Mouse (Mus musculus) ovary, adult 18-20 months (tissue): Measurements from ENCODE around the gene Kcnc3.

Source experiments
- DNase-seq: peaks from one replicate; pipeline ENCODE4 v3.0.0; 2022; ENCODE audit warnings: low spot score, mixed read lengths

The Kcnc3 gene

DNA sequence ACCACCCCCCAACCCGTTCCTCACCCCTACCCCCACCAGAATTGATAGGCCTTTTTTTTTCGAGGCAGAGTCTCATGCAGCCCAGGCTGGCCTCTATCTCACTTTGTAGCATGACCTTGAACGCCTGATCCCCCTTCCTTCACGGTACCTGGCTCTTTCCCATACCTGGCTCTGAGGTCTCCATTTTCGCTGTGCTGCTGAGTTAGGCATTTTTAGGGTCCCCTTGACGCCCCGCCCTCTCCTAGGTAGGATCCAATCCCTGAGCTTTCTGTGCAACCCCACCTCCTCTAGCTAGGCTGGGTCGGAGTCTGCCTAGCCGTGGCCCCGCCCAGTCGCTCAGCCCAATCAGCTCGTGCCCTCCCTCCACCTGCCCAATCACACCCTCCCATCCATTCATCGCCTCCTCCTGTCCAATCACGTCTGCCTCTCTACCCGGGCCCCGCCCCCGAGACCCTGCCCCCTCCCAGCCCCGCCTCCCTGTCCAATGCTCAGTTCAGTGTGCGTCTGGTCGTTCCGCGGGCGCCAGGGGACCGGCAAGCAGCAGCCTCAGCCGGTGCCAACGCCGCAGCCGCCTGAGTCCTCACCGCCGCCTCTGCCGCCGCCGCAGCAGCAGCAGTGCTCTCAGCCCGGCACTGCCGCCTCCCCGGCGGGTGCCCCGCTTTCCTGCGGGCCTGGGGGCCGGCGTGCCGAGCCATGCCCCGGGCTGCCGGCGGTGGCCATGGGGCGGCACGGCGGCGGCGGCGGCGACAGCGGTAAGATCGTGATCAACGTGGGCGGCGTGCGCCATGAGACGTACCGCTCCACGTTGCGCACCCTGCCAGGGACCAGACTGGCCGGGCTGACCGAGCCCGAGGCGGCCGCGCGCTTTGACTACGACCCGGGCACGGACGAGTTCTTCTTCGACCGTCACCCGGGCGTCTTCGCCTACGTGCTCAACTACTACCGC is at the start of gene Kcnc3:
Kcnc3 (plus strand) TSS at position 263 of the 946 bp plus-strand sequence.
- peak; percentile 80 for DNase-seq

GRCm38 (mm10) chr7:44542555-44542954 is 47.9 kb upstream of the Kcnc3 start:
- DNase-seq = no peak

DNA sequence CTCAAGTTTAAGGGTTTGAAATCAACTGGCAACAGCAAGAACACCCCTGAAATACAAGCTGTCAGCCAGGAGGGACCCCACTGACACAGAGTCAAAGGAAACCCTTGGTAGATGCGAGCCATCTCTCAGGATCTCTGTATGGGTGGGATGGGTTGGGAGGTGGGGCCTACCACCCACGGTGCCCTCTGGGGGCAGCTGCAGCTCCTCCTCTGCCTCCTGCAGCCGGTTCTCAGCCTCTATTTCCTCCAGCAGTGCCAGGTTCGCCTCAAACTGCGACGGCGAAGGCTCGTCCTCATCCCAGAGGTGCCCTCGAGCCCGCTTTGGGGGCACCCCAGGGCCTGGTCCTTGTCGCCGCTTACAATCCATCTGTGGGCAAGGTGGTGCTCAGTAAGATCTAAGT is 47.4 kb upstream of the Kcnc3 start:
- DNase-seq = no peak

DNA sequence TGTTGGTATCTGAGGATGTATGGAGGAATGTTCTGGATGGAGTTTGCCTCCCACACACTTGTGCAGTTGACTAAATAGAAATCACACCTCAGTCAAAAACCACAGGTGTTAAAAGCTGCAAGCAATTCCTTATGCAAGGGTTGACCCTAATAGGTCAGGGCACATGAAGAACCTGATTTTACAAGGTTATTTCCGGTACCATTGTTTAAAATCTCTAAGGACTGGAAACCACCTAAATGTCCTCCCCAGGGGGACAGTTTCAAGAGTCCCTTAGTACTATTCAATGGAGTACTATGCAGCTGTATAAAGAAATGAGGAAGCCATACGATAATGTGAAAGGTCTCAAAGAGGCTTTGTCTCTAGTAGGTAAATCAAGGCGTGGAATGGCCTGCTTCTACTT is 44.2 kb upstream of the Kcnc3 start:
- no peak for DNase-seq

- no peak for DNase-seq
Measured at GRCm38 (mm10) chr7:44547041-44547440, 43.4 kb upstream of the Kcnc3 start.

DNA sequence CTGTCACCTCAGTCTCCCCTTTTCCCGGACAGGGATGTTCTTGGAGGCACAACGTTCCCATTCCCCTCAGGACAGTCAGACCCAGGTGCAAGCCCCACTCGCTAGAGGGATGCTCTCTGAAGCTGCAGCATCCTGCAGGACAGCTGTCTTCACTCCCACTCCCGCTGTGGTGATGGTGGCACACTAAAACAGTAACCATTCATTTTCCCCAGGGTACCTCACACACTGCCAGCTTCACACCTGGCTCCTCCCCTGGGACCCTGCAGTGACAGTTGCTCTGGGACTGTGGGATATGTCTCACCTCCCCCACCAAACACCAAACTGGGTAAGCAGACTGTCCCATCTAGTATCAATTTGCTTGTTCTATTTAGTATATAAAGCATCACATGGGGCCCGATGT is 42.7 kb upstream of the Kcnc3 start:
- no peak for DNase-seq

- peak; percentile 98 for DNase-seq
Measured at GRCm38 (mm10) chr7:44548497-44549087, 41.9 kb upstream of the Kcnc3 start, which contains the start of gene Pold1. TSS of gene Pold1 (minus strand) at chr7:44548849.

- no peak for DNase-seq
Measured at GRCm38 (mm10) chr7:44549621-44550408, 40.6 kb upstream of the Kcnc3 start.

DNA sequence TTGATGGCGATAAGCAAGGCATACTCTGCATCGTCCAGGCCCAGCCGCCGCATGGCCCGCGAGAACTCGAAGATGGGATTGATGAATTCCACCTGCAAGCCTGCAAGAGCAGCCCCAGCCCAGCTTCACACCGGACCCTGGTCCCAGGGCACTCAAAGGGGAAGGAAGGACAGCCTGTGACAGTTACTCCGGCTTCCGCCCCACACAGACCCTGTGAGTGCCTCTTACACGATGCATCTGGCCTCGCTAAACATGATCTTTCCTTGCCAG is 40.1 kb upstream of the Kcnc3 start:
- no peak for DNase-seq

GRCm38 (mm10) chr7:44551301-44551700 is 39.2 kb upstream of the Kcnc3 start:
- no peak for DNase-seq

DNA sequence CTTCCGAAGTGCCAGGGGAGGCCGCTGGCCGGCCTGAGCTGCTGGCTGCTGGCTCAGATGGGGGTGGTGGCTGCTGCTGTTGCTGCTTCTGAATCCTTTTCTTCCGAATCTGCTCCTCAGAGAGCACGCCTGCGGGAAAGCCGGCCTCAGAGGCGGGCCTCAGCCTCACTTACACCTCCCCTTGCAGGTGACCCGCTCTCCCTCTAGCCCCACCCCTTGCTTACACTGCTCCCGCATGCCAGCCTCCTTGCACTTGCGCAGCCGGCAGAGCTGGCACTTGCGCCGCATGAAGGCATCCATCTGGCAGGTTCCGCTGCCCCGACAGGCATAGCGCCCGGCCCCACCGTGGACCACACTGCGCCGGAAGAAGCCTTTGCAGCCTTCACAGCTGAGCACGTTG is 38.7 kb upstream of the Kcnc3 start:
- no peak for DNase-seq

DNA sequence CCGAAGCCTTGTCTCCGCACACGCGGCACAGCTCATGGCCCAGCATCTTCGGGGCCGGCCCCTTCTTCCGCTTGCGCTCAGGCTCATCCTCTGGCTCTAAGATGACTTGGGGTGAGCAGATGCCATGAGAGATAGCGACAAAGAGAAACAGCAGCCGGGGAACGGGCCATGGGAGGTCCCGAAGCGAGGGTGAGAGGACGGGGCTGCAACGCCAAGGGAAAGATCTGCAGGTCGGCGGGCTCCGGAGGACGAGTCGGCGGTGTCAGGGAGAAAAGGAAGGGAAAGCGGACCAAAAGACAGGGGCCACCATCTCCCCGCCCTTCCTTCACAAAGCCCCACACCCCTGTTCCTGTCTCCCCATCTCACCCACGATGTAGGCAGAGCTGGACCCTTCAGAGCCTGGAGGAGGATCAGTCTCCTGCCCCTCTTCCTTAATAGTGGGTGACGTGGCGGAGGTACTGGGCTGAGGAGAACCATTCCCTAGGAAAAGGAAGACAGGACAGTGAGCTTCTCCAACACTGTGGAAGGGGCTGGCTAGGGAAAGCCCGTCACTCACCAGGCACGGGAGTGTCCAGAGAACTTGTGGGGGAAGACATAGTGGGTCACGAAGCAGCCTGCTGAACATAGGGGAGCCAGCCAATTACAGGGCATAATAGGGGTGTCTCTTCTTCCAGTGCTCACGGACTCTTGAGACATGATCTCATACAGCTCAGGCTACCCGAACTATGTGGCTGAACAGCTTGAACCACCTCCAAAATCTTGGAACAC is 38.1 kb upstream of the Kcnc3 start:
- DNase-seq = no peak

- DNase-seq = peak; percentile 59
Measured at GRCm38 (mm10) chr7:44553196-44553764, 37.2 kb upstream of the Kcnc3 start.

DNA sequence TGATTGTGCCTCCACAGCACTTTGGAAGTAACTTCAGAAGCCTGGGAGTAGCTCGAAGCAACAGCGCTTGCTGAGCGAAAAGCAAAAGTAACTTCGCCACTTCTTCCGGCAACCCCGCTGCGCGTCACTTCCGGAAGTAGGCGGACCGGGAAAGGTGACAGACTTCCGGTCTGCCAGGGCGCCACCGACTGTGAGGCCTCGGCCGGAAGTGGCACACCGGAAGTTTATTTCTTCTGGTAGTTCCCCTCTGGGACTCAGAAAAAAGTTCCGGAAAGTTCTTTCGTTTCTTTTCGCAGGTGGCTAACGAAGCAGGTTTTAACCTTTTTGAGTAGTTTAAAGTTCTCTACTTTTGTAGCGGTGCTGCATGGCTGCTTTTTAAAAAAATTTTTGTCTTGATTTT is 36.6 kb upstream of the Kcnc3 start, which contains the start of gene Nr1h2:
Nr1h2 (minus strand) TSS at position 126 of the 400 bp plus-strand sequence.
- peak; percentile 95 for DNase-seq

- DNase-seq = no peak
Measured at GRCm38 (mm10) chr7:44557629-44558028, 32.8 kb upstream of the Kcnc3 start.

GRCm38 (mm10) chr7:44560435-44561400 is 29.7 kb upstream of the Kcnc3 start:
- DNase-seq = no peak

DNA sequence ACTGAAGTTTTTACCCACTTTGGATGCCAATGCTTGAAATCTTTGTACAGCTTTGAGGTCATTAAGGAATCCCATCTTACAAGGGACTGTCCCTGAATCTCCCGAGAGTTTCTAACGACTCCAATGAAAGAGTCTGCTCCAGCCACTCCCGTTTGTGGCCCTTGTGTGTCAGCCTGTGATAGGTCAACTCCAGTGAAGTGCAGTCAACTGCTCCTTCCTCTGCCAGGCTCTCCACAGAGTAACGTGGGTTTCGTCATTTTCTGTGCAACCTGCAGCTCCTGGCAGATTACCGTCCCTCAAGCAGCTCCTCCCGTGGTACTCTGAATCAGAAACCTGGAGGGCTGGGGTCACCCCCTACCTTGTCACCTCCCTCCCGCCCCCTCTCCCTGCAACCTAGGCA is 27.2 kb upstream of the Kcnc3 start:
- no peak for DNase-seq

DNA sequence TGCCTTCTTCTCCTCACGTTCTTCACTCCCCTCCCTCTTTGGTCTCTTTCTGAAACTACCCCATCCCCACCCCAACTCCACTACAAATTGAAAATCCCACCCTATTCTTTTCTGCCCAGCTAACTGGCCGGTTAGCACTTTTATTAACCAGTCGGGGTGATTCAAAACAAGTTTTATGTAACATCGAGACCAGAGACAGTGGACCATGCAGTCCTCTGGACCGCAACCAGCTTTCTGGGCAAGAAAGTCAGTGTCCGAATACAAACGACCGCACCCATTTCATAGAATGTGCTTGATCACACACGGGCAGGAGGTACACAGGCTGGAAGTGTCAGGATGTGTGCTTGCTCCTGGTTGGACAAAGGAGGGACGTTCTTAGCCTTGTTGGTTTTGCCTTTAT is 26.0 kb upstream of the Kcnc3 start:
- no peak for DNase-seq

DNA sequence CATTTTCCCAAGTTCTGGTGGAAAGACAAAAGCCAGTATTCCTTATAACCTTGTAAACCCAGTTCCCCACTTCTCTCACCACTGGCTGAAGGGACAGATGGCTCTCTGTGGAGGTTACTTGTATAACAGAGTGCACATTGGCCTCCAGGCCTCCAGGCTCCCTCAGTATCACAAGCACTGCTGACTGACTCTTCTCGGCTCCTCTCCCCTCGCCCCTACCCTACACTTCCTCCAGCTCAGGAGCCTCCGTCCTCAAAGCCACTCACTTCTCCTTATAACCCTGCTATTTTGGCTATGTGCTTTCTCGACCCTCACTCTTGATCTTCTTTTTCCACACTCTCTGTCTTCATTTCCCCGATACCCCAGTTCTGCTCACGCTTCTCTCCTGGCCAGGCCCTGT is 25.1 kb upstream of the Kcnc3 start:
- DNase-seq = no peak

DNA sequence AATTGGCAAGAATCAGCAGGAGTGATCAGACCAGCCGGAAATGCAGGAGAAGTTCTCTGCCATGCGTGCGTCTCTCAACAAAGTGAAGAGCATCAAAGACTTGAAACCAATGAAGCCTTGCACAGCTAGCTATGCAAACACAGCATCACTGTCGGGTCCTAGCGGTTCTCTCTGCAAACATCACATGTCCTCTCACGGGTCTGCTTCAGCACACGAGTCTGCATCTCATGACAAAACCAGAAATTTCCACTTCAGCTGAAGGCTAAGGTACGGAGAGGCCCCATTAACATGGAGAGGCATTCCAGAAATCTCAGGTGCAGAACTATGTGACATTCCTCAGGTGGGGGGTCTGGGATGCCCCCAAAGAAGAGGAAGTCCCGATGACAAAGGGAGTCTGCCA is 21.7 kb upstream of the Kcnc3 start:
- no peak for DNase-seq
